Mouse (Mus musculus): Measurements from ENCODE around the gene Ptpn23. TPM values are rescaled to one million over a fixed set of nuclear protein-coding genes. Genes with fewer than 3 reads are reported as not detected.
A peak's percentile ranks its signal among the peaks of the same experiment; 100 is the strongest.

Gene Ptpn23
- 10 to 100 TPM in 1 of 2 experiments, 1 to 10 TPM in 1; 8.5 to 10.0 TPM for total RNA-seq (2021)
- long read RNA-seq, experiment 1, full-length matches to known transcripts, result 1 of 3 reads
- long read RNA-seq, experiment 1, partial matches to known transcripts, result 1 of 3 reads
- long read RNA-seq, experiment 1, other reads (novel, unspliced or antisense), result 1 of 3 reads
- long read RNA-seq, experiment 2, partial matches to known transcripts, result 2 of 3 reads
- long read RNA-seq, experiment 2, other reads (novel, unspliced or antisense), result 1 of 3 reads

DNA sequence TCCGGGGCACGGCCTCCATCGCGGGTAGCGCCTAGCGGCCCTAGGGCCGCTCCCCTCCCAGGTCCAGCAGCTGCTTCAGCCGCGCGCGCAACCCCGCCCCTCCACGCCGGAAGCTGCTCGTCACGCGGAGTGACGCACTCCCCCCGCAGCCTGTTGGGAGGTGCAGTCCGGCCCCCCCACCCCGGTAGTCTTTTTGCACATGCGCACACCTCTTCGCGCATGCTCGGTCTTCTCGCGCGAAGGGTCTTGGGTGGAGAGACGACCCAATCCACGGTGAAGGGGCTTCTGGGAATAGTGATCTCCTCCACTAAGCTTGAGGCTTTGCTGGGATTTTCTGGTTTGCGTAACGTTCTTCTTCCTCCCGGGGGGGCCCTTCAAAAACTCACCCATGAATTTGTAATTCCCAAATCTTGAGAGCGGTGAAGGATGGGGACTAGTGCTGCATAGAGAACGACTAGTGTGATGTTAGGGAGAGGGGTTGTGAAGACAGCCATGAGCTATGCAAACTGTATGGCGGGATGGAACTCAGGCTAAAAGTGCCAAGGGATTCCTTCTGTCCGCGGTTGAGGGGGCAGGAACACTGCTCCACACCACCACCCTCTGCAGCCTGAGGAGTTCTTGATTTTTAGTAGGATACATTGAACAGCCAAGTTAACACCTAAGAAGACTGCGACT lies at the start of gene Ptpn23:
Gene Ptpn23 (minus strand): TSS at position 115 of the 675 bp plus-strand sequence.
- intact Hi-C loops (cut with DNase I), result loop anchor here (5.0 kb wide), 1 partner anchor 76 kb away; the partner anchor contains the start of gene Scap
- H3K4me3 ChIP-seq, result peak within 1 kb of the TSS; percentile 79
- TF ChIP-seq CTCF (IDR thresholded peaks at IDR 0.05), result no peak
- H3K27ac ChIP-seq, result peak within 1 kb of the TSS; percentile 95
- DNase-seq, result peak; percentile 97

DNA sequence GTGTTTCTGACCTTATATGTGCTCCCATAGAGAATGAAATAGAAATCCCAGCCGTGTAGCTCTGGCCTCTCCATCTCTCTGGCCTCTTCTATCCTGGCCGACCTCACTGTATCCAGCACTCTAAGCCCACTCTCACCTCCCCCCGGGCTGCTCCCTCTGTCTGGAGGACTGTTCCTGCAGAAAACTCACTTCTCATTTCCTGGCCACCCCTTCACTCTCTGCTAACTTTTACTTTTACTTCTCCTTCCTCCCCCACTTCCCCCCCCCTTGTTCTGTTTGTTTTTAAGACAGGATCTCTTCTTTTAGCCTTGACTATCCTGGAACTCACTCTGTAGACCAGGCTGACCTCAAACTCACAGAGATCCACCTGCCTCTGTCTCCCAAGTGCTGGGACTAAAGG lies 44.5 kb upstream of the Ptpn23 start:
- intact Hi-C loops (cut with DNase I), result no loop called here
- Histone ChIP-seq H3K4me3 (no peak overlapping the region), H3K27ac (no peak overlapping the region)
- DNase-seq, result no peak
- TF ChIP-seq CTCF (IDR thresholded peaks at IDR 0.05), result no peak

DNA sequence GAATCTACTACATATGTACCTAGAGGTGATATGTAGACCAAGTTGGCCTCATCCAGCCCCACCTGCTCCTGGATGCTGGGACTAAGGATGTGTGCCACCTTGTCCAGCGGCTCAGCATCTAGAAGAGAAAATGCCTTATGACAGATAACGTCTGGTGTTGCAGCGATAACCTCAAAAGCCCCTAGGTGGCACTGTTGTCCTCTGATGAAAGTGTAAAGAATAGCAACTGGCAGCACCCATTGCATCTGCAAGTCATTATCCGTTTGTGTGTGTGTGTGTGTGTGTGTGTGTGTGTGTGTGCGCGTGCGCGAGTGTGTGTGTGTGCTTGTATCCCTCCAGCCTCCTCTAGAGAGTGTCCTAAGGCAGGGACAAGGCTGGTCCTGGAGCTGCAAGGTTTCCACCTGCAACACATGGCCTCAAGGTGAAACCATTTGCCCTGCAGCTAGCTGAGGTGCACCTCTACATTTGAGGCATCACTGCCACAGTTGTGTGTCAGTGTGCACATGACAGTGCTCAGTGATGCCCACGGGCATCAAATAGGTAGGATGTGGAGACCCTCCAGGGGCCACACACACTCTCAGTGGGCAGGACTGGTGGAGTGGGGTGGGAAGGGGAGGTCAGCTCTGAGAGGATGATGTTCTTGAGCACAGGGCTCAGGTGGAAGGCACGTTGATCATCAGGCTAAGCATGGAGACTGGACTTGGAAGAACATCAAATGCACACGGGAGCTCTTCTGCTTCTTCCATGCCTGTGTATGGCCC lies 41.0 kb upstream of the Ptpn23 start:
- Histone ChIP-seq H3K27ac (no peak overlapping the region), H3K4me3 (no peak overlapping the region)
- intact Hi-C loops (cut with DNase I), result loop anchor here (2.0 kb wide), 3 partner anchors 182 to 332 kb away; no protein-coding TSS in a partner anchor
- peak; percentile 76 for TF ChIP-seq CTCF (IDR thresholded peaks at IDR 0.05)
- peak; percentile 78 for DNase-seq

DNA sequence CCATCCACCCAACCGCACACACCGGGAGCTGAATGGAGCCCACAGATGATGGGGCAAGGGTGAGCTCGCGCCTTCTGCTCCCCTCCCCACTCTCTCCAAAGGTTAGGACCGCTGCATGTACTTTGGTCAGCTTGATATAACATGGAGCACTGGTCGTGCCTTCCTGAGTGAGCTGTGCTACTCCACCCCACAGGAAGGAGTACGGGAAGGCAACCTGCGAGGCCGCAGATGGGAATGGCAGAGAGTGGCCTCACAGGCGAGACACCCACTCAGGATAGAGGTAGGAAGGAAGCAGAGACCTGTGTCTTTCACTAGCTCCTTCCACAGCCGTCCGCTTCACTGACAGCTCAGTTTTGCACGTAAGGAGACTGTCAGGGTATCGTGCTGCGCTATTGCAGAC lies 40.3 kb upstream of the Ptpn23 start:
- intact Hi-C loops (cut with DNase I), result loop anchor here (2.0 kb wide), 3 partner anchors 182 to 332 kb away; no protein-coding TSS in a partner anchor
- H3K4me3 ChIP-seq, result no peak overlapping the region
- H3K27ac ChIP-seq, result no peak overlapping the region
- no peak for TF ChIP-seq CTCF (IDR thresholded peaks at IDR 0.05)
- DNase-seq, result no peak

DNA sequence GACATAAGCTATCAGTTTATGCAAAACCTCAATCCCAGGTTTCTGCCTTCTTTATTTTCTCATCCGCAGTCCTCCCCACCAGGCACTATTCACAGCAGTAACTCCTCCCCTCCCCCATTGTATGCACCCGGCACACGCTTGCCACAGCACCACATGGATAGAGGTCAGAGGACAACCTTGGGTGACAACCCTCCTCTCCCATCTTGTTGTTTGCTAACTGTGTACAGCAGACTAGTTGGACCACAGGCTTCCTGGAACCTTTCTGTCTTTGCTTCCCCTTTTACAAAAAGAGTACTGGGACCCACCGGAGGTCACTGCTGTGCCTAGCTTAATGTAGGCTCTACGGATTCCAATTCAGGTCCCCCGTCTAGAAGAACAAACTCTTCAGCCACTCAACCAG lies 32.5 kb upstream of the Ptpn23 start:
- no peak overlapping the region for H3K4me3 ChIP-seq
- no peak for DNase-seq
- no peak overlapping the region for H3K27ac ChIP-seq
- intact Hi-C loops (cut with DNase I), result no loop called here
- TF ChIP-seq CTCF (IDR thresholded peaks at IDR 0.05), result no peak

DNA sequence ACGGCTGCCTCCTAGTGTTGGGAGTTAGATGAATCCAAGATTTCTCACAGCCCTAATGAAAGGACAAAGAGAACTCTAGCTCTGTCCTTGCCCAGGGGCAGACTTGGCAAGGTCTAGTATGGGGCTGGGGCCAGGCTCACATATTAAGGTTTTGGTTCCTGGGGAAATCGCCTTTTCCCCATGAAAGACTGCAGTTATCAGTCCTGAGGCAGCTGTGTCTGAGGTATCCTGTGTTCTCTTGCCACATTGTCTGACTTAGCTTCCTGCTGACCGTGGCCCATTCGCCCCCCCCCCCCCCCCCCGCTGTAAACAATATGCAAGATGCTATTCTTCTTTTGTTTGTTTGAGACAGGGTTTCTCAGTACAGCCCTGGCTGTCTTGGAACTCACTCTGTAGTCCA lies 32.0 kb upstream of the Ptpn23 start:
- Histone ChIP-seq H3K4me3 (no peak overlapping the region), H3K27ac (no peak overlapping the region)
- intact Hi-C loops (cut with DNase I), result no loop called here
- DNase-seq, result no peak
- TF ChIP-seq CTCF (IDR thresholded peaks at IDR 0.05), result no peak

DNA sequence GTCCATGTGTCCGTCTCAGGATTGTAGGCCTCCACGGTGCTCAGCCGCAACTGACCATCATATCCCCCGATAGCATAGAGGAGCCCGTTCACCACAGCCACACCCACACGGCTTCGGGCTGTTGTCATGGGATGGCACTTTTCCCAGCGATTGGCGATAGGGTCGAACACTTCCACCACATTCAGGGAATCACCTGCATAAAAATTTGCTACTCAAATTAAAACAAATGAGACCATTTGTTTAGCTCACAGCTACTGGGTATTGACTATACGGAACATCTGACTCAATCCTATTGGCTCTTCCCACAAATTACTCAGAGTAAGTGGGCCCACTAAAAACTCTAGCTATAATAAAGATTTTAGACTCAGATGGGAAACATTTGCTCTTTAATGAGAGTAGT lies 28.0 kb upstream of the Ptpn23 start:
- H3K27ac ChIP-seq, result no peak overlapping the region
- DNase-seq, result no peak
- no peak for TF ChIP-seq CTCF (IDR thresholded peaks at IDR 0.05)
- intact Hi-C loops (cut with DNase I), result no loop called here
- no peak overlapping the region for H3K4me3 ChIP-seq

DNA sequence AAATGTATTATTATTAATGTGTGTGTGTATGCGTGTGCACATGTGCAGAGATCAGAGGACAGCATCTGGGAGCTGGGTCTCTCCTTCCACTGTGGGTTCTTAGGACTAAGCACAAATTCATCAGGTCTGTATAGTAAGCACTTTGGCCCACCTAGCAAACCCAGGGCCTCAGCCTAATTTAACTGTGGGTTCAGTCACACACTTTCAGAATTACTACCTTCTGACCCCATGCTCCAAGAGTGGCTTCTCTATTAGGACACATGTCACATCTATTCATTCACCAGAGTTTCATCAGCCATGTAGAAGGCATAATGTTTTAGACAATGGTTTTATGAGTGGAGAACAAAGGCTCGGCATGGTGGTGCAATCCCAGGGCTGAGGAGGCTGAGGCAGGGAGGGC lies 25.0 kb upstream of the Ptpn23 start:
- no peak for TF ChIP-seq CTCF (IDR thresholded peaks at IDR 0.05)
- no peak overlapping the region for H3K27ac ChIP-seq
- intact Hi-C loops (cut with DNase I), result no loop called here
- no peak overlapping the region for H3K4me3 ChIP-seq
- DNase-seq, result no peak

DNA sequence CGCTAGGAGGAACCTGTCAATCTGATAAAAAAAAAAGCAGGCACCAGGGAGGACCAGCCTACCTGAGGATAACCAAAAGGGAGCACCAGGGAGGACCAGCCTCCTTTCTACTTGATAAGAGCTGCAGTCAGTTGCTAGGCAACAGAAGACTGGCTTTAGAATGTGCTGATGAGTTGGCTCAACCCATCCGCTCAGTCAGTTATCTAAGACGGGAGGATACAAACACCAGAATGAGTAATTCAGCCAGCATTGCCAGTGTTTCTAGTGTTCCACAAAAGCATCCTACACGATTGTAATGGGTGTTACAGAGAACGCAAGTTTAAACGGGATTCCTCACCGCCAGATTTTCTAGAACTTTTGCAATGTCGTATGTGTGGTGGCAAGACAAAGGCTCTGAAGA lies 23.2 kb upstream of the Ptpn23 start:
- intact Hi-C loops (cut with DNase I), result no loop called here
- Histone ChIP-seq H3K4me3 (no peak overlapping the region), H3K27ac (no peak overlapping the region)
- no peak for DNase-seq
- no peak for TF ChIP-seq CTCF (IDR thresholded peaks at IDR 0.05)

DNA sequence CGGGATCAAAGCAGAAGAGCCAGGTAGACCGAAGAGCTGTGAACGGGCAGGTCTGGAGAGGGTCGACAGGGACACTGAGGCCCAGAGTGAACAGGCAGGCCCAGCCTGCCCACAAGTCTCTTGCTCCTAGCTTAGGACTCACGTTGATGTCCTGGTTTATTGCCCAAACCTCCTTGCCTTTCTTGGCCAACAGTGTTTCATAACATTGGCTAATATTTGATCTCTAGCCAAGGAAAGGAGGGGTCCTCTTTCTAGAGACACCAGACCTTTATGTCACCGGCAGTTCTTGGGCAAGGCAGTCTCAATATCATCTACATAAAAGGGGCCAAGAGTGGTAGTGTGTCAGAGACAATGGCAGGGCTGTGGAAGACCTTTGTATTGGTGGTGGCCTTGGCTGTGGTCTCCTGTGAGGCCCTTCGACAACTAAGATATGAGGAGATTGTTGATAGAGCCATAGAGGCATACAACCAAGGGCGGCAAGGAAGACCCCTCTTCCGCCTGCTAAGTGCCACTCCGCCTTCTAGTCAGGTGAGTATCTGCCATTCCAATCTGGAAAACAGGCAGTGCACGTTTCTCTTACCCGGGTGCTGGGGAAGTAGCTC lies 11.6 kb upstream of the Ptpn23 start, which contains the start of gene Ngp:
Gene Ngp (plus strand): TSS at position 237 of the 602 bp plus-strand sequence.
- H3K4me3 ChIP-seq, result no peak within 1 kb of the TSS
- no peak for DNase-seq
- no peak for TF ChIP-seq CTCF (IDR thresholded peaks at IDR 0.05)
- H3K27ac ChIP-seq, result no peak within 1 kb of the TSS
- intact Hi-C loops (cut with DNase I), result no loop called here

DNA sequence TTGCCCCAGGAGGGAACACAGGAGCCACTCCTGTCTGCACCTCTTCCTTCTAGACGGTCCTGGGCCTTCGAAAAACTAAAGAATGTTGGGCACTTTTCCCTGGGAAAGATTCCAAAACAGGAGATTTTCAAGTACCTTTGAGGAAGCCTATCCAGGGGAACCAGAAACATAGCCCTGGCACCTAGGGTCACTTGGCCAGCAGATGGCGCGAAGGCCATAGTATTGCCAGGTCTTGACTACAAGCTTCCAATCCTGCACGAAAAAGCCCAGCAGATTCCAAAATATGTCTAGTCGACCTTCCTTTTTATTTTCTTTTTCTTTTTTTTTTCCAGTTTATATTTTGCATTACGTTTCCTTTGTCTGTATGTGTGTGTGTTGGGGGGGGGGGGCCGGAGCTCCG lies 5.8 kb upstream of the Ptpn23 start:
- no peak overlapping the region for H3K27ac ChIP-seq
- intact Hi-C loops (cut with DNase I), result loop anchor here (5.0 kb wide), 1 partner anchor 459 kb away; no protein-coding TSS in a partner anchor
- H3K4me3 ChIP-seq, result no peak overlapping the region
- DNase-seq, result no peak
- peak; percentile 42 for TF ChIP-seq CTCF (IDR thresholded peaks at IDR 0.05)

DNA sequence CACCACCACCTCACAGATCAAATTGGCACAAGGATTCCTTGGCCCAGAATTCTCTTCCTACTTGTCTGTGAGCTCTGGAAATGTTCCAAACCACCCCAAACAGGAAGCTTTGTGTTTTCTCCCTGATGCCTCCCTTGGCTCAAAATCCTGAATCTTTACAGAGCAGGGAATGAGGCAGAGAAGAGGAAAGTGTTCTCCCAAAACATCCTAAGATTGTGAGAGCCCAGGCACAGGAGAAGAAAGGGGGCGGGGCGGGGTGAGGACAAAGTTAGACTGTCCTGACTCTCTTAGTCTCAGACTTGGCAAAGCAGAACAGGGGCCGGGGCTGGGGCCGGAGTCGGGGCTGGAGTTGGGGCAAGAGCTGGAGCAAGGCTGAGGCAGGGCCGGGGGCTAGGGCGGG lies 4.9 kb upstream of the Ptpn23 start:
- no peak for DNase-seq
- intact Hi-C loops (cut with DNase I), result loop anchor here (5.0 kb wide), 1 partner anchor 459 kb away; no protein-coding TSS in a partner anchor

More for the DNA sequence above, 4.9 kb upstream of the Ptpn23 start:
- TF ChIP-seq CTCF (IDR thresholded peaks at IDR 0.05), result no peak
- Histone ChIP-seq H3K27ac (no peak overlapping the region), H3K4me3 (no peak overlapping the region)

All from gastrocnemius, adult 2 months (tissue).